Mouse (Mus musculus): ENCODE measurements around the gene Lhfp.

Lhfp gene

DNA sequence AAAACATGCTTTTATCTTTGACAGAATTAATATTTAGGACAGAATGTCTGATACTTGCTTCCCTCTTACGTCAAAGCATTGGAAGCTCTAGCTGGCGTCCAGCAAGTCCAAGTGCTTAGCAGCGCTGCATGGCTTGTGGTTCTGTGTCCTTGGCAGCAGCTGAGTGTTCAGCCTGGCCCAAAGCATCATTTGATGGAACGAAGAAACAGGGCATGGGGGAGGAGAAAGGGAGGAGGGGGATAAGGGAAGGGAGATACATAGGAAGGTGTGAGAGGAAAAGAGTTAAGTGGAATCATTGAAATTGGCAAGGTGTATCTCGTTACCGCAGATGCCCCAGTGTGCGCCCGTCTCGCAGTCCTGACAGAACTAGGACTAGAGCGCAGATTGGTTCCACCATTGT, 124.0 kb downstream of the Lhfp start:
- no peak for DNase-seq (ENCODE audit: low spot score)

DNA sequence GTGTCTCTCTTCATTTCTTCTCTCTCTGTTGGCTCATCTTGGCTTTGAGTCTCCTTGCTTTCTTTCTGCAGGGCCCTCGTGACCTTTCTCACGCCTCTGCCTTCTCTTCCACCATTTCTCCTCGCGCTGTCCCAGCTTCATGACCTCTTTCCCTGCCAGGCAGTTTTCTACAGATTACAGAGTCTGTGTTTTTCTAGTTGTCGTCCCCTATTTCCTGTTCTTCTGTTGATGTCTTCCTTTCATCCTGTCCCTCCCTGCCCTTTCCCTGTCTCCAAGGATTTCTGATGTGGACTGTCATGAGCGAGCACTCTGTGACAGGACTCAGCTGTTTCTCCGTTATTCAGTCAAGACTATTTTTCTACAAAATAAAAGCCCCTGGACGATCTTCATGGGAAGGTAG, 124.7 kb downstream of the Lhfp start:
- DNase-seq (ENCODE audit: low spot score) = peak; percentile 7

DNA sequence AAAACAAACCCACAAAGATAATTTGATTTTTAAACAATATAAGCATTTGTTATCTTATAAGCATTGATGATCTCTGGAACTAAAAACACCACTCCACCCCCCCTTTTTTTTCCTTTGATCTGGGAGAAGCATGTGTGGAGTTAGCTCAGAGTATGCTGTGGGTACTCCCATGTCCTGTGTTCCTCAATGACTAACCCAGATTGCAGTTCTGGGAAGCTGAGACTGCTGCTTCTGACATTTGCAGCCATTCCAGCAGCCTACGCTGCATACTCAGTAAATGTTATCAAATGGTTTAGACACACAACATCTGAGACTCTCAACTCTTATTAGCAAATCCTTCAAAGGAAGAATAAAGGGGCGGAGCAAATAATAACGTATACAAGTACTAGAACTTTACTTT, 128.2 kb downstream of the Lhfp start:
- no peak for DNase-seq (ENCODE audit: low spot score)

DNA sequence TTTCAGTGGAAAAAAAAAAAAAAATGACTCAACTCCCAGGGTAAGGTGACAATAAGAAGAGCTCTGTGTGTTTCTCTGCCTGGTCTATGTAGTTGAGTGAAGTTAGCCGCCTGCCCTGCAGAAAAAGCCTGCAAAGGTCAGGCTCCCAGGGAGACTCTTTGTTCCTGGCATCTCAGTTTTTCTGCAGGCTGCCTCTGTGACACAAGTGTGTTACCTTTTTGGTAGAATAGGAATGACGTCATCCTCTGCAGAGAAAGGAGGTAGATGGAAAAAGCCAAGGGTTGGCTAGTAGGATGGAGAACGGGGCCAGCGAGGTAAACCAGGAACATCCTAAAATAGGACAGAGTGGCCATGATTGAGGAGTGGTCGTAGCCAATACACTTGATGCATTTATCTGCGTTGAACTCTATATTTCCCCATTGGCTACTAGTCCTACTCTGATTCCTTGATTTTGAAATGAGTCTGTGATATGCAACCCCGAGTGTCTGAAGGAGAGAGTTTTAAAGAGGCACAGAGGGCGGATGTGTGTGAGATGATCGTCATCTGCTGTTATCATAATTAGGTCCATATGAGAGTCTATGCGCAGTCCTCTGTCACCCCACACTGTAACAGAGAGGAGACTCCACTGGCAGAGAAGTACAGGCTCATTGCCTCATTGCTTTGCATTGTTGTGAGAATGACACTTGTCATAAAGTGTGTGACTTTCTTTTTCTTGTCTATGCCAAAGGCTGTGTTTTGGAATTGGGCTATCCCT, 132.2 kb downstream of the Lhfp start:
- DNase-seq (ENCODE audit: low spot score) = no peak

DNA sequence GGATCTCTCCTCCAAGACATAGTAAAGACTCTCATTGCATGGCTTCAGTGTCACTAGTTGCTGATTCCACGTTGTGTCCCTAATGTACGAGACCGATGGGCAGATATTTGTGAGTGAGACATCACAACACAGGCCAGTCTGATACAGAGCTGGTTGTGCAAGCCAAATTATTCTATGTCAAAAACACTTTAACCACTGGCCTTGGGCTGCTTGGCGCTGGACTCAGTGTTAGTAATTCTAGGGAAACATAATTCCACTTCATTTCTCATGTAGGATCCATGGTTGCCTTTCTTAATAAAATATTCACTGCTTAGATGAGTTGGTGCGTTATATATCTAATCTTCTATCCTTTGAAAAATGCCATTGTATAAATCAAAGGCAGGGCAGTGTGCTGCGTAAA, 138.6 kb downstream of the Lhfp start:
- DNase-seq (ENCODE audit: low spot score) = no peak

DNA sequence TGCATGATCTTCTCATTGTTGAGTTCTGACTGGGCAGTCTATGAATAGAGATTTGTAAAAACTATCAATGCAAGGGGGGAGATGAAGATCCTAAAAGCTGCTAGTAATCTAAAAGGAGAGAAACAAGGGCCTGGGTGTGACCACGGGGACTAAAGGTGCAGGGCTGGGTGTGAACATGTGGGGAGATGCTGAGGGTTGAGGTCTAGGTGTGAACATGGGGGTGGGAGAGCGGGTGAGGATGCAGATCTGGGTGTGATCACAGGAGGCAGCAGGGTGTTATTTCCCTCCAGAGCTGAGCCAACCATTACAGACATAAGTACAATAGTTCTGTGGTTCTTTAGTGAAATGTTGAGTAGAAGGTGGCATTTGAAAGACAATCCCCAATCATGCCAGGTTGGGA, 144.1 kb downstream of the Lhfp start:
- no peak for DNase-seq (ENCODE audit: low spot score)

DNA sequence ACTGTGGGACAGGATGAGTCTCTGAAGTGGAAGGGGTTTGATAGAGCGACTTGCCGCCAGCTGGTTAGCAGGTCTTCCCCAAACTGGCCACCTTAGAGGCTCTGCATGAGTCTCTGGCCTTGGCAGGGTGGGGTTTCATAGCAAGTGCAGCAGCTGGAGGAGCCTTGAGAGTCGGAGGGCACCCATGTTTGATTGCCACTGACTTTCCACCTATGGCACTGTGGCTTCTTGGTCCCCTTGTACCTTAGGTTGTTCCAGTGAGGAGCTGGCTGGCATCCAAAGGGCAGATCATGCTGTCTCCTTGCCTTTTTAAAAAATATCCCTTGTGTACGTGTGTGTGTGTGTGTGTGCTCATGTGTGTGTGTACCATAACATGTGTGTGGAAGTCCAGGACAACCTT, 152.1 kb downstream of the Lhfp start:
- DNase-seq (ENCODE audit: low spot score) = no peak

DNA sequence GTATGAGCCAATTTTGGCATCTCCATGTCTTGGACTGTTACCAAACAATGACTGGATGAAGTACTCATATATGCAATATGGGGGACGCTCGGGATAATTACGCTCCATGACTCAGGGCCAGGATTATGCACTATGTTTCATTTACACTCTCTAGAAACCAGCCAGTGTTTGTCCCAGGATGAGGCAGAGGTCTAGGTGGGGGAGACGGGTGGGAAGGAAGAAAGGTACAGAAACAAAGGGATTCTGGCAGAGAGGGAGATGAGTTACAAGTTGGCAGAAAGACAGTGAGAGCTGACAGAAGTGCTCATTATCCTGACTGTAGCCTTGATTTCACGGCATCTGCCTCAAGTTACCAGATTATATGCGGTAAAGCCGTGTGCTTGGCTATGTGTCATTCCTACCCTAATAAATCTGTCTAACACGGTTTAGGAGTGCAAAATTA, 154.4 kb downstream of the Lhfp start:
- DNase-seq (ENCODE audit: low spot score) = no peak

DNA sequence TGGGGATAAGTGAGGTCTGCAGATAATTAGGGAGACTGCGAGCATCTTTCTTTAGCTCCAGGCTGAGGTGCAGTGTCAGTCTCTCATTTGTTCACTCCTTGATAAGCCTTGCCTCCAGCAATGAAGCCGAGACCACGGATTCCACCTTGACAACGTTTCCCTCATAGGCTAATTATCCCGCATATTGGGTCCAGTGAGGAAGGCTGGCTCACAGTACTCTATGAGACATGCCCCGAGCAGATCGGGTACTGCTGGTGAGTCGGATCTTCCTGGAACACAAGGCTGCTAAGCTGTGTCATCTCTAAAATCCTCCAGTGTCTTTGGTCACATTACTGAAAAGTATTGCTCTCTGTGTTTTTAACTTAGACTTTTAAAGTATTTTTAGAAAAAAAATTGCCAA, 158.8 kb downstream of the Lhfp start:
- DNase-seq (ENCODE audit: low spot score) = no peak

DNA sequence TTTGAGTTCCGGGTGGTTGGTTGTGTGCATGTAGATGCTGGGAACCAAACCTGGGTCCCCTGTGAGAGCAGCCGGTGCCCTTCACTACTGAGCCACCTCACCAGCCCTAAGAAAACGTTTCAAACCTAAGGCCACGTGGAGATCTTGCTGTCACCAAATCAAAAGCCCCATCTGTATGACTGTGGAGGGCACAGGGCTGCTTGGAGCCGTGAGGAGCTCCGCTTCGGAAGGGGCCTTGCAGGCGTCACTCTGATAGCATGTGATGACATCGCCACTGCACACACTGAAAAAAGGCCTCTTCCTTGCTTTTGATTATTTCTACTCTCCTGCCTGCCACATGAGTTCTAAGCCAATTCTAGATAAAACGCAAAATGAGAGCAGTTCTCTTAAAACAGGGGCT, 159.5 kb downstream of the Lhfp start:
- no peak for DNase-seq (ENCODE audit: low spot score)

DNA sequence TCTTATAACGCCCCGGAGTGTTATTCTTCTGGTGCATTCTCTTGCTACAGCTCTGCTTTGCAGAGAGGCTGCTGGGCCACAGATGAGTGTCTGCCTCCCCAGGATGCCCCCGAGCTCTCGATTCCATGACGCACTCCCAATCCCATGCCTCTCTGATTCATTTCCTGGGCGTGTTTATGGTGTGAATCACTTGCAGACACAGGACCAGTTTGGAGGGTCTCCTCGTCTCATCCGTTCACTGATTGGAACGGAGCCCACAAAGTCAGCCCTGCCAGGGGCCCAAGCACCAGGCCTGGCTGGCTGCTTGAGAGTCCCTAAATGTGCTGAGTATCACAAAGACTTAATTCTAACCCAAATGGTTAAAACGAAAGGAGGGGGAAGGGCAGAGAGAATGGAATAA, 160.3 kb downstream of the Lhfp start:
- no peak for DNase-seq (ENCODE audit: low spot score)

DNA sequence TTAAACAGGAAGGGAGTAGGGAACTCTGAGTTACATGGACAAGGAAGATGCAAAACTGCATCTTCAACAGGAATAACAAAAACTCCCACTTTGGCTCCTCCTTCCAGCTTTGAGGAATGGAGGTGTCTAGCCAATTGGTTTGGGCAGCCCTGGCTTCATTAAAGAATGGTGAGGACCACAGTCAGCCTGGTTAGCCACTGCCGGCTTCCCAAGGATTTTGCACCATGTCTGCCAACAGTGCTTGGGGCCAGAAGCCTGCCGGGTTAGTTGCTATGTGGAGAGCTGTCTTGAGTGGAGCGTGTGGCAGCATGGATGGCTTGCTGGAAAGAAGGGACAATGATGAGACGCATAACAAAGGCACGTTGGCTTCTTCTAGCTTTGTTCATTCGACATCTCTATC, 160.9 kb downstream of the Lhfp start:
- no peak for DNase-seq (ENCODE audit: low spot score)

DNA sequence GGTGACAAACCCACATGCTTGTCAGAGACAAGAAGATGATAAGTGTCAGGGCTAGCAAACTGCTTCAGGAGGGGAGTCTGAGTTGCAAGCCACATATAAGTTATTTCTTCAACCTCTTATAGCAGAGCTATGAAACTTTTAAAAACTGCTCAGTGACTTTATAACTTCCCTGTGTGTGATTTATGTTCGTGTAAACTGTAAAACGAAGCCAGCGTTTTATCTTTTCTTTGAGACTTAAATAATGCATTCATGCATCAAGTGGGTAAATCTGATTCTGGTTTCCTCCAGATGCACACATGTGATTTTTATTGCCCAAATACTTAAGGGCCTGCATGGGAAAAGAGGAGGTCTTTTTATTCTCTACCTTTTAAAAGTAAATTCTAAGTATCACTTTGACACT, 161.4 kb downstream of the Lhfp start:
- no peak for DNase-seq (ENCODE audit: low spot score)

DNA sequence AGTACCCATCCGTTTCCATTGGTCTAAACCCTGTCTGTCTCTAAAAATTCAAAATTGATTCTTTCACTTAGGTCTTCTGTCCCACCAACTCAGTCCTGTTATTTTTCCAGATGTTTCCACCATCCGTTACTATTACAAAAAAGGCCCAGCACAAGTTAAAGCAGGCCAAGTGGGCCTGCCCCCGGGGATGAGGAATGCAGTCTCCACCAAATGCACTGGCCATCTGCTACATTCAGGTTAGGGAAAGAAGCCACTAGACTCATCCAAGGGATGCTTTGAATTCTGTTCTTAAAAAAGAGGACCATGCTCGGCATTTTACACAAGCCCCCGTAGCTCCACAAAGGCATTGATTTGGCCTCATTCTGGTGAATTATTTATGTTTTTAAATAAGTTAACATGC, 162.3 kb downstream of the Lhfp start:
- DNase-seq (ENCODE audit: low spot score) = no peak

DNA sequence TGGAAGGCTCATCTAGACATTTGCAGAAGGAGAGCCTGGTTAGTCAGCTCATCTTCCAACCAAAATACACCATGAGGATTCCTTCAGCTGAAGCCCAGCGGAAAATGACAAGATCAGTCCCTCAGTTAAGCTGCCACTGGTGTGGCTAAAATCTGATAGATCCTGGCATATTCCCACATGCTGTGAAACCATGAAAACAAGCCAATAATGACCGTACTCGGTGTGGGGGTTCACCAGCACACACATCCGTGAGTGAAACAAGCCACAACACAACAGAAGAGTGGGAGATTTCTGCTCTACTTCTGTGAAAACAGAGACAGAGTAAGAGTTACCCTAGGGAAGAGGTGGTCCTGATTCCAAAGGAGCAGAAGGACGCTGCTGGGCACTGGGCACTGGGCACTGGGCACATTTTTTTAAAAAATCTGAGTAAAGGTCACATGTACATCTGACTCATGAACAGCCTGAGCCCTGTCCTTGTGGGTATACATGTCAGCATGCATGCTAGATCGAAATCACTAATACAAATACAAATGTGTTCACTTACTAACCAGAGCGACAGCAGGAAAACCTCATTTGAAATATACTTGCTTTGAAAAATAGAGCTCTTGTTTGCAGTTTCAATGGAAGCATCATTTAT, 163.1 kb downstream of the Lhfp start:
- DNase-seq (ENCODE audit: low spot score) = no peak

DNA sequence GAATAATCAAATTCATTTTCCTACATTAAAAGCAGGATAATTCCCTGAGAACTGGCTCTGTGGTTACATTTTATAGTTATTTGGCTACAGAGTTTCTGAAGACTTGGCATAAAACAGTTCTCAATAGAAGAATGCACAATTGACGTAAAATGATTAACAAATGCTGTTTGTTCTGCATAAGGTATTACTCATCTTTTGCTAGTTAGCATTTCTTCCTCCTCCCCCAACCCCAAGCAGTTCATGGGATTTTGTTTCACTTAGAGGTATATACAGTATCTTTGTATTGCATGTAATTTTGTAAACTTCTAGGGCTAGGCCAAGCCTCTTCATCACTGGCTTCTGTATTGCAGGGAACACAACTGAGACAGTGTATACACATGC, 163.6 kb downstream of the Lhfp start:
- no peak for DNase-seq (ENCODE audit: low spot score)

DNA sequence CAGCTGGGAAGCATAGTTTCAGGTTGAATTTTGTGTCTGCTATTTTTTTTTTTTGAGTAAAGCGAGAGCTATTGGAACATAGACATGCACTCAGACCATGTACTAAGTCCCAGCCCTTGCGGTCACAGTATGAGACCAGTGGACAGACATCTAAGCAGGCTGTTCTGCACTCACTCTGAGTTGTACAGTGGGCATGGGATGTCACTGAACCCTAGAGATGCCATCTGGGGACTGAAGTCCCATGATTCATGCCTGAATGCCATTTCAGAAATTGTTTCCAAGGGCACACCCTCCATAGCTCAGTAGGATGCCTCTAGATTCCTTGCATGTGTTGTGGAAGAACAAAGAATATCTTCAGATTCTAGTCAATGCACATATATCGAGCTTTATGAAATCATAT, 164.4 kb downstream of the Lhfp start:
- DNase-seq (ENCODE audit: low spot score) = no peak

DNA sequence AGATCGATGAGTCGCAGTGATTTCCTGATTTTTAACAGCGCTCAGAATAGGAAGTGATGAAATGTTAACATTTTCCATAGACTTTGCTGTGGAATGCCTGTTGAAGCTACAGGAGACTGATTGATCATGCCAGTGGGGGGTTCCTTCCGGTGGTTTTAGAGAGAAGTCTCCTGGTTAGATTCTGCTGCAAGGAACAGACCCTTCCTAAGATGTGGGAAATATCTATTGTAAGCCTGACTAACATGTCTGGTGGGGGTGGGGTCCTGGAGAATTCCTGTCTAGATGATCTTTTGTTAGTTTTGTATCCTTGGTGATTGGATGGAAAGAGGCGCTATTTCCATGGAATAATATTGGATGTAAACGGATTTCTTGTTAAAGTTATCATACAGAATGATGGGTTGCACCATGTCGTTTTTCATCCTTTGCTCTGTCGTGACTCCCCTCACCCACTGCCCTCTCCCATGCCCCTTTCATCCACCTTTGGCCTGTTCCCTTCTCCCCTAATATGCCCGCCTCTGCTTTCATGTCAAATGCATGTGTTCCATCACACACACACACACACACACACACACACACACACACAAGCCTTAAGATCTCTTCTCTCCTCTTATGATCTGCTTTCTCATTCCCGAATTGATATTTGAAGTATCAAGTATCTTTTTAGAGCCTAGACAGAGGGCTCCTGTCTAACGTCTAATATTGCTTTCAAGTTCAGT, 165.3 kb downstream of the Lhfp start:
- no peak for DNase-seq (ENCODE audit: low spot score)

DNA sequence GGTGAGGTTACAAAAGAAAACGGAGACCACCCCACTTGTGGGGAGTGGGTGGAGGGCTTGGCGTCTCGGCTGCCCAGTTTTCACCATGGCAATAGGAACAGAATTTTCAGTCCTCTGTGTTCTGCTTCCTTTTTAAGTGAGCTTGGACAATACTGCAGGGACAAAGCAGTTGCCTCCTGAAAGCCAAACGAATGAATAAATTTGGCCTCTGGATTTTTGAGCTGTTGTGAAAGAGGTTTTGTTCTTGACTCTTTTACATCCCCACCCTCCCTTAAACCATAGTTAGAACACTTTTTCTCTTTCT, 165.8 kb downstream of the Lhfp start:
- DNase-seq (ENCODE audit: low spot score) = no peak

DNA sequence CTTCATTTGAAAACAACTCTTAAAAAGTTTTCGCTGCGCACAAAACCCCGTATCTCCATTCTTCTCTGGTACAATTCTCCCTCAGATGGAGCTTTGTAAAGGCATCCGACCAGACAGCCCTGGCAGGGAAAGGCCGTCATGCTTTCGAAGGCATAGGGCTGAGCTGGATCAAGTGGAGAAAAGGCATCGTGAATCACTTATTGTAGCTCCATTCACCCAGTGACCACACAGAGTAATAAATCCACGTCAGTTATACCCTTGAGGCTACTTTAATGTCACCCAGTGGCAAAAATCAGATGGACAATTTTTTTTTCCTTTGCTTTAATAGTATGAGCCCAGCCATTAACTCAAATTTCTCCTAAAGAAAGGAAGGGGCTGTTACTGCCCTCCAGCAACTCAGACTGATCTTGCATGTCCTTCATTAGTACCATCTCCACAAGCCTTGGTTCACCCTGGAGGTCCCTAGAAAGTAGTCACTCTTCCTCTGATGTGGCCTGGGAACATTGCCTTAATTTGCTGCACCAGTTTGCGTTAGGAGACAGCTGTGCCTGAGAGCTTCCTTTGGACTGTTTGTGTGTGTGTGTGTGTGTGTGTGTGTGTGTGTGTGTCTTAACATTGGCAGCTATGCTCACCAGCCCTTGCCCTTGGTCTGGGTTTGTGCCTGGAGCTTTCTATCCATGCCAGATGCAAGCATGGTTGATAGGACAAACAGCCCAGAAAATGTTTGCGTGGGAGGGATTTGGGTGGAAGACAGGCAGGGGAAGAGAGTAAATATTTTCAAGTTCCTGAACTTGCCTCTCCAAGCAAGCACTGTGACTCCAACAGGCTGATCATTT, 169.6 kb downstream of the Lhfp start:
- peak; percentile 98 for DNase-seq (ENCODE audit: low spot score)

DNA sequence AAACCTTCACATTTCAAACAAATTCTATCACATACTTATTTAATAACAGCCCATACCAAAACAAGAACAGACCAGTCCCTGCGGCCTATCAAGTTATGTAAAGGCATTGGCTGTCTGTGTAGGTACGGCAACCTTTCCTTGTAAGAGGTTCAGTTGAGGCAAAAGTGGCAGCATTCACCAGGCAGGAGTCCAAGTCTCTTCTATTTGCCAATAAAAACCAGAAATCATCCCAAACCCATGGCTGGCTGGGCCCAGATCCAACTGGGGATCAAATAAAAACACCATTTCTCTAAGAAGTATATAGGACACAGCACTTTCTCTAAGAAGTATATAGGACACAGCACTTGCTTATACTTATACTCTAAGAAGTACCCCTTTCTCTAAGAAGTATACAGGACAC, 171.3 kb downstream of the Lhfp start:
- DNase-seq (ENCODE audit: low spot score) = peak; percentile 74

DNA sequence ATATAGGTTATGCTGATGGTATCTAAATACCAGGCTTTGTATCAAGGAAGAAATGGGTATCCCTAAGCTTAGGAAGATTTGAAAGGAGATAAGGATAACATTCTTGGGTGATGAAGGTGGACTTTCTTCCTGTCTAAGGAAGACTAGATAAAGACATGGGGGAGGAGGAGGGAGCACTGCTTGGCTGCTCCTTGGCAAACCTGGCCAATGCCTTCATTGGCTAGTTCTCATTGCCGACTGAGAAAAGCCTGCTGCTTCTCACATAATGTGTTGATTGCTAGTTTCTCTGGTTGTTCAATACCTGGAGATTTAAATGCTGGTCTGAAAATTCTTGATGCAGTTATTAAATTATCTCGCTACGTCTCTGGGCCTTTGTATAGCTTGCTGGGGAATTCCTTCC, 172.0 kb downstream of the Lhfp start:
- DNase-seq (ENCODE audit: low spot score) = no peak

Data from adipocyte (in vitro differentiated cells).